Mouse (Mus musculus): ENCODE measurements at regions not wholly inside any gene's neighbourhood (a gene's known extent, or its start where the extent isn't known, plus 50 kb on each side); places are given as distances from the start of the nearest gene placed in this dataset.

GRCm38 (mm10) chr9:51379589-51379988 lies 50.9 kb upstream of the 1810046K07Rik start:
- Histone ChIP-seq H3K4me3 (ENCODE audit: extremely low read depth, insufficient read depth, insufficient read length) (no peak overlapping the region), H3K36me3 (ENCODE audit: control insufficient read depth, insufficient read depth, low read length) (no peaks in the 10 kb centered on the region), H3K27me3 (ENCODE audit: control insufficient read depth, insufficient read depth, low read length) (no peaks in the 10 kb centered on the region), H3K27ac (ENCODE audit: insufficient read depth, low read length) (no peak overlapping the region), H3K4me1 (ENCODE audit: control insufficient read depth, insufficient read depth, insufficient read length) (no peaks in the 10 kb centered on the region)
- no peak for DNase-seq (ENCODE audit: low read depth in 1 of 2, low spot score in 2 of 2)
- TF ChIP-seq POLR2A (IDR thresholded peaks at IDR 0.05; ENCODE audit: low read depth, low read length) (no peak), CTCF (IDR thresholded peaks at IDR 0.05; ENCODE audit: extremely low read depth, insufficient read depth, insufficient read length, insufficient replicate concordance) (no peak)
- 85% methylated on average over 6 of the region's 6 CpGs for WGBS

- Histone ChIP-seq H3K4me1 (ENCODE audit: control insufficient read depth, insufficient read depth, insufficient read length) (no peaks in the 10 kb centered on the region), H3K27ac (ENCODE audit: insufficient read depth, low read length) (no peak overlapping the region), H3K36me3 (ENCODE audit: control insufficient read depth, insufficient read depth, low read length) (no peaks in the 10 kb centered on the region), H3K27me3 (ENCODE audit: control insufficient read depth, insufficient read depth, low read length) (no peaks in the 10 kb centered on the region), H3K4me3 (ENCODE audit: extremely low read depth, insufficient read depth, insufficient read length) (no peak overlapping the region)
- TF ChIP-seq CTCF (IDR thresholded peaks at IDR 0.05; ENCODE audit: extremely low read depth, insufficient read depth, insufficient read length, insufficient replicate concordance) (no peak), POLR2A (IDR thresholded peaks at IDR 0.05; ENCODE audit: low read depth, low read length) (no peak)
- DNase-seq (ENCODE audit: low read depth in 1 of 2, low spot score in 2 of 2) = no peak
- 88% methylated on average over 2 of the region's 2 CpGs for WGBS
Observed at GRCm38 (mm10) chr9:51393921-51394320, 65.2 kb upstream of the 1810046K07Rik start.

GRCm38 (mm10) chr9:51394372-51394771 lies 65.7 kb upstream of the 1810046K07Rik start:
- Histone ChIP-seq H3K27ac (ENCODE audit: insufficient read depth, low read length) (no peak overlapping the region), H3K27me3 (ENCODE audit: control insufficient read depth, insufficient read depth, low read length) (no peaks in the 10 kb centered on the region), H3K4me1 (ENCODE audit: control insufficient read depth, insufficient read depth, insufficient read length) (no peaks in the 10 kb centered on the region), H3K4me3 (ENCODE audit: extremely low read depth, insufficient read depth, insufficient read length) (no peak overlapping the region), H3K36me3 (ENCODE audit: control insufficient read depth, insufficient read depth, low read length) (no peaks in the 10 kb centered on the region)
- DNase-seq (ENCODE audit: low read depth in 1 of 2, low spot score in 2 of 2) = no peak
- no peak for TF ChIP-seq POLR2A (IDR thresholded peaks at IDR 0.05; ENCODE audit: low read depth, low read length)
- no peak for TF ChIP-seq CTCF (IDR thresholded peaks at IDR 0.05; ENCODE audit: extremely low read depth, insufficient read depth, insufficient read length, insufficient replicate concordance)
- WGBS = 79% methylated on average over 9 of the region's 9 CpGs

GRCm38 (mm10) chr9:51396801-51397200 lies 68.1 kb upstream of the 1810046K07Rik start:
- H3K27me3 ChIP-seq (ENCODE audit: control insufficient read depth, insufficient read depth, low read length) = no peaks in the 10 kb centered on the region
- H3K36me3 ChIP-seq (ENCODE audit: control insufficient read depth, insufficient read depth, low read length) = no peaks in the 10 kb centered on the region
- no peak overlapping the region for H3K4me3 ChIP-seq (ENCODE audit: extremely low read depth, insufficient read depth, insufficient read length)
- no peak overlapping the region for H3K27ac ChIP-seq (ENCODE audit: insufficient read depth, low read length)
- no peak for TF ChIP-seq CTCF (IDR thresholded peaks at IDR 0.05; ENCODE audit: extremely low read depth, insufficient read depth, insufficient read length, insufficient replicate concordance)
- TF ChIP-seq POLR2A (IDR thresholded peaks at IDR 0.05; ENCODE audit: low read depth, low read length) = no peak
- no peaks in the 10 kb centered on the region for H3K4me1 ChIP-seq (ENCODE audit: control insufficient read depth, insufficient read depth, insufficient read length)
- WGBS = 94% methylated on average over 3 of the region's 3 CpGs
- no peak for DNase-seq (ENCODE audit: low read depth in 1 of 2, low spot score in 2 of 2)

- 40% methylated on average over 1 of the region's 1 CpGs for WGBS
- H3K27ac ChIP-seq (ENCODE audit: insufficient read depth, low read length) = no peak overlapping the region
- H3K36me3 ChIP-seq (ENCODE audit: control insufficient read depth, insufficient read depth, low read length) = no peaks in the 10 kb centered on the region
- no peaks in the 10 kb centered on the region for H3K4me1 ChIP-seq (ENCODE audit: control insufficient read depth, insufficient read depth, insufficient read length)
- TF ChIP-seq CTCF (IDR thresholded peaks at IDR 0.05; ENCODE audit: extremely low read depth, insufficient read depth, insufficient read length, insufficient replicate concordance) (no peak), POLR2A (IDR thresholded peaks at IDR 0.05; ENCODE audit: low read depth, low read length) (no peak)
- no peaks in the 10 kb centered on the region for H3K27me3 ChIP-seq (ENCODE audit: control insufficient read depth, insufficient read depth, low read length)
- H3K4me3 ChIP-seq (ENCODE audit: extremely low read depth, insufficient read depth, insufficient read length) = no peak overlapping the region
- DNase-seq (ENCODE audit: low read depth in 1 of 2, low spot score in 2 of 2) = no peak
Observed at GRCm38 (mm10) chr9:51397589-51398220, 69.0 kb upstream of the 1810046K07Rik start.

GRCm38 (mm10) chr9:51398886-51399285 lies 70.2 kb upstream of the 1810046K07Rik start:
- Histone ChIP-seq H3K4me3 (ENCODE audit: extremely low read depth, insufficient read depth, insufficient read length) (no peak overlapping the region), H3K4me1 (ENCODE audit: control insufficient read depth, insufficient read depth, insufficient read length) (no peaks in the 10 kb centered on the region), H3K36me3 (ENCODE audit: control insufficient read depth, insufficient read depth, low read length) (no peaks in the 10 kb centered on the region), H3K27me3 (ENCODE audit: control insufficient read depth, insufficient read depth, low read length) (no peaks in the 10 kb centered on the region), H3K27ac (ENCODE audit: insufficient read depth, low read length) (no peak overlapping the region)
- no peak for DNase-seq (ENCODE audit: low read depth in 1 of 2, low spot score in 2 of 2)
- TF ChIP-seq POLR2A (IDR thresholded peaks at IDR 0.05; ENCODE audit: low read depth, low read length) (no peak), CTCF (IDR thresholded peaks at IDR 0.05; ENCODE audit: extremely low read depth, insufficient read depth, insufficient read length, insufficient replicate concordance) (no peak)
- 93% methylated on average over 4 of the region's 4 CpGs for WGBS

- Histone ChIP-seq H3K27ac (ENCODE audit: insufficient read depth, low read length) (no peak overlapping the region), H3K4me1 (ENCODE audit: control insufficient read depth, insufficient read depth, insufficient read length) (no peaks in the 10 kb centered on the region), H3K36me3 (ENCODE audit: control insufficient read depth, insufficient read depth, low read length) (no peaks in the 10 kb centered on the region), H3K27me3 (ENCODE audit: control insufficient read depth, insufficient read depth, low read length) (no peaks in the 10 kb centered on the region), H3K4me3 (ENCODE audit: extremely low read depth, insufficient read depth, insufficient read length) (no peak overlapping the region)
- WGBS = 79% methylated on average over 4 of the region's 4 CpGs
- DNase-seq (ENCODE audit: low read depth in 1 of 2, low spot score in 2 of 2) = no peak
- TF ChIP-seq CTCF (IDR thresholded peaks at IDR 0.05; ENCODE audit: extremely low read depth, insufficient read depth, insufficient read length, insufficient replicate concordance) (no peak), POLR2A (IDR thresholded peaks at IDR 0.05; ENCODE audit: low read depth, low read length) (no peak)
Observed at GRCm38 (mm10) chr9:51399356-51399755, 70.6 kb upstream of the 1810046K07Rik start.

All from spleen, adult 2 months (tissue).